Mouse (Mus musculus): ENCODE measurements at regions not wholly inside any gene's neighbourhood (a gene's known extent, or its start where the extent isn't known, plus 50 kb on each side); places are given as distances from the start of the nearest gene placed in this dataset.

- no peak for ATAC-seq (replicated peaks; ENCODE audit: insufficient number of reproducible peaks, low FRiP score, low TSS enrichment, poor library complexity, severe bottlenecking)
These were observed 333.7 kb upstream of the Adgrl2 start for GRCm38 (mm10) chr3:149324088-149324487.

DNA sequence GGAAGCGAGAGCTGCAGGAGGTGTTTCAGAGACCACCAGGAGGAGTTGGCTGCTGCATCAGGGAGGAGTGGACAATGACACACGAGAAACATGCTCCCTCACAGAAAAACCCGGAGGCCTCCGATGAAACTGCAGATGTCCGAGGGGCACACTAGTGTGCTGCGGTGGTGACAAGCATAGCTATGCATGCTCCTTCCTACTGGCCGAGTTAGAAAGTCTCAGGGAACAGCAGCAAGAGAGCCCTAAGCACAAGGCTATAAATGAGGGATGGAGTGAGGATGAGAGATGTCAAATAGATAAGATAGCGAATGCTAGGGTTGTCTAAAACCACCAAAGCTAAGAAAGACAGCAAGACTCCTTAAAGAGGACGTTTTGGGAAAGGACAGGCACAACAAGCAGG lies 328.4 kb upstream of the Adgrl2 start:
- no peak for ATAC-seq (replicated peaks; ENCODE audit: insufficient number of reproducible peaks, low FRiP score, low TSS enrichment, poor library complexity, severe bottlenecking)

- ATAC-seq (replicated peaks; ENCODE audit: insufficient number of reproducible peaks, low FRiP score, low TSS enrichment, poor library complexity, severe bottlenecking): no peak
These were observed 323.9 kb upstream of the Adgrl2 start for GRCm38 (mm10) chr3:149314258-149314657.

DNA sequence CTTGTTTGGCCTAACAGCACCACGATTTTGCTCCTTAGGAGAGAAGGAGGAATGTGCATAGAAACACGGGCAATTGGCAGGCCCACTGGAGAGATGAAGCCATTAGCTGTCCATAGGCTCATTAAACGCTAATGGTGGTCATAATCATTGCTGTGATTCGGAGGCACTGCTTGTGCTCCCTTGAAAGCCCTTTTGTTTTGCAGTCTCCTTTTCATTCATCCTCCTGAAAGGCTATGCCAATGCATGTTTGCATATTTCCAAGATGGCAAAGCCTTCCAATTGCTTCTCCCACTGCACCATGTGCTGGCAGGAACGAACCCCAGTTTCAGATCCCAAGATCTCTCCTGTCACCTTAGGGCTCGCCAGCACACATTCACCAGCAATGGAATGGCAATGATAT lies 322.9 kb upstream of the Adgrl2 start:
- ATAC-seq (replicated peaks; ENCODE audit: insufficient number of reproducible peaks, low FRiP score, low TSS enrichment, poor library complexity, severe bottlenecking): no peak

DNA sequence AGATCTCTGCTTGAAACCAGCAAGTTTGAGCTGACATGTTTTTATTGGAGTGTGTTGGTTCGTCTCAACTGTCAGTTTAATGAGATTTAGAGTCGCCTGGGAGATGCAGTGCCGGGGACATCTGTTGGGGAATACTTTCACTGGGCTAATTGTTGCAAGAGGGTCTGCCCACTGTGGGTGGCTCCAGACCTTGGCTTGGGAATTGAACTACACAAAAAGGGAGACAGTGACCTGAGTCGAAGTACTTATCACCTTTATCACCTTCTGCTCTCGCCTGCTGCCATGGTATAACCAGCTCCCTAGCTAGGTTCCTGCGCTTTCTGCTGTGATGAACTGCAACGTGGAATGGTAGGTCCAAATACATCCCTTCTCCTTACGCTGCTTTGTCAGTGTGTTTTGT lies 321.2 kb upstream of the Adgrl2 start:
- ATAC-seq (replicated peaks; ENCODE audit: insufficient number of reproducible peaks, low FRiP score, low TSS enrichment, poor library complexity, severe bottlenecking): no peak

DNA sequence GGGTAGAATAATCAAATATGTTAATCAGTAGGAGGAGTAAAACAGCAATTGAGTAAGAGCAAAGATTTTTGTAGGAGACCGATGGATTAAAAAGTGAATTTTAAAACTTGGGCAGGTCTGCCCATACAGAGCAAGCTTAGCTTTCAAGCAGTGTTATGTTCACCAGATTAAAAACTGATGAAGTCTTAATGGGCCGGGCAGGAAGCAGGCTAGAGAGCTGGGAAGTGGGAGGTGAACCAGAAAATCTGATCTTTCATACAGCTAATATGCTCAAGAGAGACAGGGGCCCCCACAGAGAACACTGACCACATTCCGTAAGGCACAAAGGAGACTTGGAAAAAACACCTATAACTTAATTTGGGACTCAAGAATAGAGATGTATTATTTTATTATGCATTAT lies 316.4 kb upstream of the Adgrl2 start:
- no peak for ATAC-seq (replicated peaks; ENCODE audit: insufficient number of reproducible peaks, low FRiP score, low TSS enrichment, poor library complexity, severe bottlenecking)

GRCm38 (mm10) chr3:149306291-149306690 lies 315.9 kb upstream of the Adgrl2 start:
- ATAC-seq (replicated peaks; ENCODE audit: insufficient number of reproducible peaks, low FRiP score, low TSS enrichment, poor library complexity, severe bottlenecking): no peak

DNA sequence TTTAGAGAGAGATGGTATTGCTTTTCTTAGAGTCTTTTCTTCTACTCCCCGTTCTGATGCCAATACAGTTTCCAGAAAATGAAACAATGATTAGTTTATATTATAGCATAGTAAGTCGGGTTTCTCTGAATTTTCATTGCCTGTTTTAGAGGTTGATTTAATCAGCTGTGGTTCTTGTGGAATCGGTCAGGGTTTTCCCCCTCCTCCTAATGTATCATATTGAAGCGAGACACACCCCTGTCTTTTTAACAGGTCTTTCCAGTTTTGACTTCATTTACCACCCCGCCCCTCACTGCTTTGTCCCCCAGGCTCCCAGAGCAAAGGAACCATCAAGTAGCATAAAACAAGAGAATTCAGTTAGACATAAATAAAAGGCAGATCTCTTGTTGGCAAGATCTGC lies 315.1 kb upstream of the Adgrl2 start:
- ATAC-seq (replicated peaks; ENCODE audit: insufficient number of reproducible peaks, low FRiP score, low TSS enrichment, poor library complexity, severe bottlenecking): no peak

- ATAC-seq (replicated peaks; ENCODE audit: insufficient number of reproducible peaks, low FRiP score, low TSS enrichment, poor library complexity, severe bottlenecking): no peak
These were observed 314.7 kb upstream of the Adgrl2 start for GRCm38 (mm10) chr3:149305011-149305413.

DNA sequence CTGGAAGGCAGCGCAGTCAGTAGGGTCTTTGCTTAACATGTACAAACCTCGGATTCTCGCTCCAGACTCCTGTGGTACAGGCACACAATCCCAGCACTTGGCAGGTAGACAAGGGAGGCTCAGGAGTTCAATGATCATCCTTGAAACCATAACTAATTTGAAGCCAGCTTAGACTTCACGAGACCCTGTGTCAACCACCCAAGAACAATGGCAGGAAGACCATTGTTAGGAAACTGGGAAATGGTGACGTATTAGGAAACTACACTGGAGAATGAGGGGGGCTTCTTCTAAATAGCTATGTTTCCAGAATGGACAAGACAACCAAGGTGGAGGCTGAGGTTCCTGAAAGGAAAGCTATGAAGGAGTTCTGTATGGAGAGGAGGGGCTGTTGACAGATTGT lies 313.1 kb upstream of the Adgrl2 start:
- no peak for ATAC-seq (replicated peaks; ENCODE audit: insufficient number of reproducible peaks, low FRiP score, low TSS enrichment, poor library complexity, severe bottlenecking)

DNA sequence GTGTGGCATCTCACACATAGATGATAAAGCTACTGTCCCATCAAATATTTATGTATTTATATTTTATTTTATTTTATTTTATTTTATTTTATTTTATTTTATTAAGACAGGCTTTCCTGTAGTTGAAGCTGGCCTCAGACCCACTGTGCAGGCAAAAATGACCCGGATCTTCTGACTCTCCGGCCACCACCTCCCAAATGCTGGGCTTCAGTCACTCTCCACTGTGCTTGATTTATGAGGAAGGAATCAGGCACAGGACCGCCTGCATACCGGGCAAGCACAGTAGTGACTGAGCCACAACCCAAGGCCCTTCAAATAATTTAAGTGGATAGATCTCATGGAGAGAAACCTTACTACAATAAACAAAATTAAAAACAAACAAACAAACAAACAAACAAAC lies 309.6 kb upstream of the Adgrl2 start:
- no peak for ATAC-seq (replicated peaks; ENCODE audit: insufficient number of reproducible peaks, low FRiP score, low TSS enrichment, poor library complexity, severe bottlenecking)

GRCm38 (mm10) chr3:149296419-149296962 lies 306.1 kb upstream of the Adgrl2 start:
- no peak for ATAC-seq (replicated peaks; ENCODE audit: insufficient number of reproducible peaks, low FRiP score, low TSS enrichment, poor library complexity, severe bottlenecking)

DNA sequence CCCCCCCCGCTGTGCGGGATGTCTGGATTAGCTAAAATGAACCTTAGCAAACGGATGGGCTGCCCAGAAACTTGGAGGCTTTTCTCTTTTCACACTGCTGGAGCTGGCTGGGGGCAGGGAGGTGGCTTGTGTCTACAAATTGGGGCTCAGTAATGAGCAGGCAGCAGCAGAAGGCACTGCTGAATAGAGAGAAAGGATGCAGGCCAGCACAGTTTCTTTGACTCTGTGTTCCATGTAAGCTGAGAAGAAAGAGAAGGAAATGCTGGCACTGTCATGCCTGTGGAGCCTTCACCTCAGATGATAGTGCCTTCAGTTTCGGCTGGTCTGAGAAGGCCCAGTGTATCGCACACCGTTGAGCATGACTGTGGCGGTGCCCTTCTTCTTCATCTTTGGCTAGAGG lies 305.6 kb upstream of the Adgrl2 start:
- no peak for ATAC-seq (replicated peaks; ENCODE audit: insufficient number of reproducible peaks, low FRiP score, low TSS enrichment, poor library complexity, severe bottlenecking)

DNA sequence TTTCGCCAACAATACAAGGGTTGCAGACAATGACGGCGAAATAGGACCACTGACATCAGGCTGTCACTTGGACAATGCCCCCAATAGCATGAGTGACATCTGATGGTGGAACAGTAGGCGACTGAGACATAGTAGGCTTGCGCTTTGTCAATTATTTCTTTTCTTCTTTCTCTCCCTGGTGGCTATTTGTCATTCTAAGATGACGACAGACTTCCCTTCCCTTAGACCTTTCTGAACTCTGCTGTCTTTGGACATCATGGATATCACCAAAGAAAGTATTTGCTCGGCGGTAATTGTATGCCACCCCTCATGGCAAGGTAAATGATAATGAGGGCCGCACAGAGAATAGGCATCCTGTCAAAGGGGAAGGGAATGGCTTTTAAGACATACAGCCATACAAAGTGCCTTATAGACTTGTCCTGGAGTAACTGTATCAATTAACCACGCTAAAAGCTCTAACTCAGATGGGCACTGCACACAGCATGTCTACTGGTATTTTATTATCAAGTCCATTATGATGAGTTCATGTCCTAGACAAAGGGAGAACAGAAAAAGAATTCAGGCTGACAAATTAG lies 305.0 kb upstream of the Adgrl2 start:
- ATAC-seq (replicated peaks; ENCODE audit: insufficient number of reproducible peaks, low FRiP score, low TSS enrichment, poor library complexity, severe bottlenecking): no peak

GRCm38 (mm10) chr3:149294445-149294844 lies 304.1 kb upstream of the Adgrl2 start:
- no peak for ATAC-seq (replicated peaks; ENCODE audit: insufficient number of reproducible peaks, low FRiP score, low TSS enrichment, poor library complexity, severe bottlenecking)

GRCm38 (mm10) chr3:149292459-149292858 lies 302.1 kb upstream of the Adgrl2 start:
- no peak for ATAC-seq (replicated peaks; ENCODE audit: insufficient number of reproducible peaks, low FRiP score, low TSS enrichment, poor library complexity, severe bottlenecking)

DNA sequence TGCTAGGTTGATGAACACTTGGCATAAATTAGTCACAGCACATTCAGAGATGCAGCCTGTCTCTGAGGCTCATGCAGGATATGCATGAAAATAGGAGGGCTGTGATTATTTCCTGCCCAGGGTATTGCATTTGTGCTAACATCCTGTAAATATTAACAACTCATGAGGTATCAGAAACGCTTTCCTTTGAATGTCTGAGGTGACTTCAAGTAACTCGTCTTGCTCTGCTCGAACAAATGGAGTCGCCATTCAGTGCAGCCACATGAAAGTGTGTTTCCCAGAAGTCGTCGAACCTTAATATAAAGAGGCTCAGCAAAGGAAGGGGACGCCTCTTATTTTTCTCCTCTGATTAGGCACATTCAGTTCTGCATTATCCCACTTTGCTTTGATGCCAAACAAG lies 301.1 kb upstream of the Adgrl2 start:
- no peak for ATAC-seq (replicated peaks; ENCODE audit: insufficient number of reproducible peaks, low FRiP score, low TSS enrichment, poor library complexity, severe bottlenecking)

DNA sequence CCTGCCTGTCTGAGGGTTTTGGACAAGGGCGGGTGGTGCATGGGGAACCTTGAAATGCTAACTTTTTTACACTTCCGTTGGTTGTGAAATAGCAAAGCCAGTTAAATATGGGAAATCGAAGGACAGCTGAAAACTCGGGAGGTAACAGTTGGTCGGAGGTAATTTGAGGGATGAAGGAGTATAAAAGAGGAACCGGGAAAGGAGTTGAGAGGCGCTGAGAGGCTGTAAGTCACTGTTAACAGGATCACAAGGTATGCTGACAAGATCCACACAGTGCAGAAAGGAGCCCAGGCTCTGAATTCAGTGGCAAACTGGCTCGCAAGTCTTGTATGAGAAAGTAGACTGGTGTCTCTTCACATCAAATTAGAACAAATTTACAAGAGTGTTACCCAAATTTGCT lies 299.9 kb upstream of the Adgrl2 start:
- no peak for ATAC-seq (replicated peaks; ENCODE audit: insufficient number of reproducible peaks, low FRiP score, low TSS enrichment, poor library complexity, severe bottlenecking)

GRCm38 (mm10) chr3:149287080-149287479 lies 296.7 kb upstream of the Adgrl2 start:
- ATAC-seq (replicated peaks; ENCODE audit: insufficient number of reproducible peaks, low FRiP score, low TSS enrichment, poor library complexity, severe bottlenecking): no peak

GRCm38 (mm10) chr3:149284976-149285375 lies 294.6 kb upstream of the Adgrl2 start:
- ATAC-seq (replicated peaks; ENCODE audit: insufficient number of reproducible peaks, low FRiP score, low TSS enrichment, poor library complexity, severe bottlenecking): no peak
